Mouse (Mus musculus) cerebellum, adult 2 months (tissue): ENCODE measurements around the gene Phgdh.
"Not testable (repeated sequence)": the region's sequence is repeated elsewhere in the genome, so short reads cannot be mapped to it uniquely, and the experiment has no call there.

Experiments used
- CTCF ChIP-seq: fragments of 200-500 bp; IDR thresholded peaks from 2 replicates; pipeline ENCODE4 v1.5.1; 2011; ENCODE audit warnings: low read depth, mild to moderate bottlenecking, control low read depth, low read length, moderate library complexity, borderline replicate concordance; ENCODE audit not compliant: insufficient read depth
- POLR2A ChIP-seq: fragments of 200-500 bp; IDR thresholded peaks from 2 replicates; pipeline ENCODE4 v1.6.1; 2011; ENCODE audit warnings: low read length, control low read depth, borderline replicate concordance; ENCODE audit not compliant: insufficient read depth

DNA sequence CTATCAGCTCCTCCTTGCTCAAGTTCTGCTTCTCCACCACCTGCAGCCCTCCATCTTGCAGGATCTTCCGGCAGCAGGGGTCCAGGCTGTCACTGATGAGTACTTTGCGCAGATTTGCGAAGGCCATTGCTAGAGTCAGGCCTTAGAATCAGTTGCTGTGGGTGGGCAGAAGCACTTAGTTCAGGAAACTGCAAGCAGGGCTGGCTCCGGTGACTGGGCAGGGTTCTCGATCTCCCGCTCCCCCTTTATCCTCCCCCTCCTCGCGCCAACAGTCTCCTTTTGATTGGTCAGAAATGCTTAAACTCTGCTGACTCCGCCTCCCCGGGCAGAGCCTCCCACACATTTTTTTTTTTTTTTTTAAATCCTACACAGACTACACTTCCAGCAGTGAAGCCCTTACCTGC, at the start of gene Phgdh:
- not testable (repeated sequence) for TF ChIP-seq POLR2A, CTCF
